Mouse (Mus musculus): ENCODE measurements around the gene Lat2. TPM values are rescaled to one million over a fixed set of nuclear protein-coding genes. Genes with fewer than 3 reads are reported as not detected.

Gene Lat2
- total RNA-seq, 2 experiments from 2014 or later: 2.2 to 3.0 TPM

GRCm38 (mm10) chr5:134607121-134607520, 7.7 kb downstream of the Lat2 start:
- Histone ChIP-seq H3K27ac (no peak overlapping the region), H3K4me3 (no peak overlapping the region)
- no peak for DNase-seq (ENCODE audit: low spot score in 2 of 2)
- no peak for TF ChIP-seq CTCF (conservative IDR thresholded peaks at IDR 0.05)

- Histone ChIP-seq H3K4me3 (no peak overlapping the region), H3K27ac (no peak overlapping the region)
- TF ChIP-seq CTCF (conservative IDR thresholded peaks at IDR 0.05): peak; percentile 55
- DNase-seq (ENCODE audit: low spot score in 2 of 2): no peak
Measured at GRCm38 (mm10) chr5:134606314-134606713, 8.5 kb downstream of the Lat2 start.

DNA sequence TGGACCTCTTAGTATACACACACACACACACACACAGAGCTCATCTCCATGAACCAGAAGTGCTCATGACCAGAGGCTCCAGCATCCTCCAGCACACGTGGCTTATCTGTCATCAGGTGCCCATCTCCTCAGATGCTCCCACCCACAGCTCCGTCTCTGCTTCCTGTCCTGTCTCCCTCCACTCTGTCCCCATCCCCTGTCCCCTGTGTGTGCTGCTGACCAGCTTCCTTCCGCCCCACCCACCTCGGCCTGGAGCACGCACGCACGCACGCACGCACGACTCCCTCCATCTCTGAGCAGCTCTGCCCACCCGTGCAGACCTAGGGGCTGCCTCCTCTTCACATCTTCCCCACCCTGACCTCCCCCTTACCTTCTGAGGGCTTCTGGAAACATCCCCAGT, 10.4 kb downstream of the Lat2 start:
- DNase-seq (ENCODE audit: low spot score in 2 of 2): no peak
- no peak for TF ChIP-seq CTCF (conservative IDR thresholded peaks at IDR 0.05)
- H3K4me3 ChIP-seq: no peak overlapping the region
- no peak overlapping the region for H3K27ac ChIP-seq

GRCm38 (mm10) chr5:134597711-134598110, 17.1 kb downstream of the Lat2 start:
- no peak for DNase-seq (ENCODE audit: low spot score in 2 of 2)
- H3K4me3 ChIP-seq: no peak overlapping the region
- H3K27ac ChIP-seq: peak overlapping the region; percentile 57; the same call in 1 of the 2 replicates
- no peak for TF ChIP-seq CTCF (conservative IDR thresholded peaks at IDR 0.05)

- DNase-seq (ENCODE audit: low spot score in 2 of 2): no peak
- no peak overlapping the region for H3K4me3 ChIP-seq
- H3K27ac ChIP-seq: no peak overlapping the region
- no peak for TF ChIP-seq CTCF (conservative IDR thresholded peaks at IDR 0.05)
Measured at GRCm38 (mm10) chr5:134593093-134593492, 21.7 kb downstream of the Lat2 start.

- TF ChIP-seq CTCF (conservative IDR thresholded peaks at IDR 0.05): no peak
- DNase-seq (ENCODE audit: low spot score in 2 of 2): no peak
- Histone ChIP-seq H3K27ac (no peak overlapping the region), H3K4me3 (no peak overlapping the region)
Measured at GRCm38 (mm10) chr5:134592026-134592581, 22.7 kb downstream of the Lat2 start.

DNA sequence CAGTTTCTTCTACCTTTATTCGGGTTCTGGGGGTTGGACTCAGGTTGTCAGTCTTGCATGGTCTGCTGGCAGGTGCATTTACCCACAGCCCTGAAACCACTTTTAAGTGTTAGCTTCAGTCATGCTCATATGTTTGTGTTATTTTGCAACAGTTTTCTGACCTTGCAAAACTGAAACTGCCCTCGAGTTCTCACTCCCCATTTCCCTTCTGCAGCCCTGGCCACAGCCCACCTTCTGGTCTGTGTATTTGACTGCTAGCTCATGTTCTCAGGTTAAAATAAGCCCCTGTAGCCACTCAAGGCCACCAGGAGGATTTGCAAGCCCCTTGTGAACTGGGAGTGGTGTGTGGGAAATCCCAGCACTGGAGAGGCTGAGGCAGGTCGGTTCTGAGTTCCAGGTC, 24.9 kb downstream of the Lat2 start:
- TF ChIP-seq CTCF (conservative IDR thresholded peaks at IDR 0.05): no peak
- no peak overlapping the region for H3K27ac ChIP-seq
- H3K4me3 ChIP-seq: no peak overlapping the region
- no peak for DNase-seq (ENCODE audit: low spot score in 2 of 2)

- DNase-seq (ENCODE audit: low spot score in 2 of 2): no peak
- no peak for TF ChIP-seq CTCF (conservative IDR thresholded peaks at IDR 0.05)
- Histone ChIP-seq H3K27ac (no peak overlapping the region), H3K4me3 (no peak overlapping the region)
Measured at GRCm38 (mm10) chr5:134584798-134585197, 30.0 kb downstream of the Lat2 start.

DNA sequence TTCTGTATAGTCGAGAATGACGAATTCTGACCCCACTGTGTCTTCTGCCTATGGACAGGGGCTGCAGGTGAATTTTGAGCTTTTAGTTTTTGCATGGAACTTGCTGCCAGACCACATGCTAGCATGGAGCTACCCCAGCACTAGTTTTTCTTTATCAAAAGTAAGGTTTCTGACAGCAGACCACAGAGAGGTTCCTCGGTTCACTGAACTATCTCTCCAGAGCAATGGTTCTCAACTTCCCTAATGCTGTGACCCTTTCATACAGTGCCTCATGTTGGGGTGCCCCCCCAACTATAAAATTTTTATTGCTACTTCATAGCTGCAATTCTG, 31.0 kb downstream of the Lat2 start:
- DNase-seq (ENCODE audit: low spot score in 2 of 2): no peak
- TF ChIP-seq CTCF (conservative IDR thresholded peaks at IDR 0.05): no peak
- no peak overlapping the region for H3K4me3 ChIP-seq
- no peak overlapping the region for H3K27ac ChIP-seq

DNA sequence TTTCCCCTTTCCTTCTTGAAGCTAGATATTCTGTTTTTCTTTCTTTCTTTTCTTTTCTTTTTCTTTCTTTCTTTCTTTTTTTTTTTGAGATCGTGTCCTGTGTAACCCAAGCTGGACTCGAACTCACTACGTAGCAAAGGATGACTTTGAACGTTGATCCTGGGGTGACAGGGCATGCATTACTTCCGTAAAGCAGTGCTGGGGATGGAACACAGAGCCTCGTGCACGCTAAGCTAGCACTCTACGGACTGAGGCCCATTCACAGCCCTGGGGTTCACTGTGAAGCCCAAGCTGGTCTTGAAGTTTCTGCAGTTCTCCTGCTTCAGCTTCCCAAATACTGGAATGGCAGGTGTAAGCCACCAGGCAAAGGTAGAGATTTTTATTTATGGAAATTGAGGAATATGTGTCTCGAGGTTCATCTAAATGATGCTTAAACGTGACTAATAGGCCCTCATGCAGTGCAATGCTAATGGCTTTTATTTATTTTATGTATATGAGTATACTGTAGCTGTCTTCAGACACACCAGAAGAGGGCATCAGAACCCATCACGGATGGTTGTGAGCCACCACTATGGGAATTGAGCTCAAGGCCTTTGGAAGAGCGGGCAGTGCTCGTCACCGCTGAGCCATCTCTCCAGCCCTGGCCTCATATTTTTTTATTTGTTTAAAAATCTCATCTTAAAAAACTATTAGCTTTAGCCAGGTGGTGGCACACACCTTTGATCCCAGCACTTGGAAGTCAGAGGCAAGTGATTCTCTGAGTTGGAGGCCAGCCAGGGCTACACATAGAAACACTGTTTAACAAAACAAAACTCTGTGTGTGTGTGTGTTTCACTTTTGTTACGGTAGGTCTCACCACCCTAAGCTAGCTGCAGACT, 31.6 kb downstream of the Lat2 start:
- Histone ChIP-seq H3K4me3 (peak overlapping the region; percentile 99), H3K27ac (peak overlapping the region; percentile 76)
- peak; percentile 53 for TF ChIP-seq CTCF (conservative IDR thresholded peaks at IDR 0.05)
- no peak for DNase-seq (ENCODE audit: low spot score in 2 of 2)

DNA sequence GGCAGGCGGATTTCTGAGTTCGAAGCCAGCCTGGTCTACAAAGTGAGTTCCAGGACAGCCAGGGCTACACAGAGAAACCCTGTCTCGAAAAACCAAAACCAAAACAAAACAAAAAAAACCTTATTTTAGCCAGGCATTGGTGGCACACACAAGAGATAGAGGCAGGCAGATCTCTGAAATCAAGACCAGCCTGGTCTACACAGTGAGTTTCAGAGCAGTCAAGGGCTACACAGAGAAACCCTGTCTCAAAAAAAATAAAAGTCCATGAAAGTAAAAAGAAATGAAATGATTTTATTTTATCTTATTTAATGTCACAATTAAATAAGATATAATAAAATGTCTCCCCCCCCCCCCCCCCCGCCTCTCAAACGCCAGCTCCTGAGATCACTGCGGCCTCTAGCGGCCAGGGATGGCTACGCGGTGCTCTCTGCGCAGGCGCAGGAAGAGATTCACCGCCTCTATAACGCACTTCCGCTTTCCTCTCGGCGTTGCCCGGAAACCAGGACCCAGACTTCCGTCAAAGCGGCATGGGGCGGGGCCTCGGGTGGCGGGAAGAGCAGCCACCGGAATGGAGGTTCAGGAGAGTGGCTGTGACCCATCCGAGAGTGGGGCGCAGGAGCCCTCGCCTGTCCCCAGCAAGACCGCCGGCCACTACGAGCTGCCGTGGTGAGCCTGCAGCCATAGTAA, 32.5 kb downstream of the Lat2 start:
- Histone ChIP-seq H3K4me3 (peak overlapping the region; percentile 99), H3K27ac (peak overlapping the region; percentile 76)
- peak; percentile 86 for TF ChIP-seq CTCF (conservative IDR thresholded peaks at IDR 0.05)
- peak; percentile 96 to 97 for DNase-seq (ENCODE audit: low spot score in 2 of 2)

GRCm38 (mm10) chr5:134581146-134581545, 33.7 kb downstream of the Lat2 start, which contains the start of gene Rfc2:
Gene Rfc2 (plus strand): TSS chr5:134581366.
- H3K27ac ChIP-seq: 0 out of 2 replicates have a peak within 1 kb of the TSS, but pooled peaks have one; percentile 54
- TF ChIP-seq CTCF (conservative IDR thresholded peaks at IDR 0.05): no peak
- no peak for DNase-seq (ENCODE audit: low spot score in 2 of 2)
- H3K4me3 ChIP-seq: no peak within 1 kb of the TSS

- DNase-seq (ENCODE audit: low spot score in 2 of 2): no peak
- TF ChIP-seq CTCF (conservative IDR thresholded peaks at IDR 0.05): no peak
- H3K4me3 ChIP-seq: no peak overlapping the region
- no peak overlapping the region for H3K27ac ChIP-seq
Measured at GRCm38 (mm10) chr5:134579135-134579534, 35.7 kb downstream of the Lat2 start.

All from layer of hippocampus, adult 2 months (tissue).